Mouse (Mus musculus) CD4-positive helper T cell, adult 2 months (primary cell): ENCODE data around the gene Gm10340.
"Not testable (repeated sequence)": the region's sequence is repeated elsewhere in the genome, so short reads cannot be mapped to it uniquely, and the experiment has no call there.

ENCODE experiments used
- DNase-seq: peaks from one replicate; pipeline ENCODE4 v3.0.0-alpha.2; 2012; ENCODE audit warnings: low read depth, missing footprints, low spot score

Gm10340 gene

DNA sequence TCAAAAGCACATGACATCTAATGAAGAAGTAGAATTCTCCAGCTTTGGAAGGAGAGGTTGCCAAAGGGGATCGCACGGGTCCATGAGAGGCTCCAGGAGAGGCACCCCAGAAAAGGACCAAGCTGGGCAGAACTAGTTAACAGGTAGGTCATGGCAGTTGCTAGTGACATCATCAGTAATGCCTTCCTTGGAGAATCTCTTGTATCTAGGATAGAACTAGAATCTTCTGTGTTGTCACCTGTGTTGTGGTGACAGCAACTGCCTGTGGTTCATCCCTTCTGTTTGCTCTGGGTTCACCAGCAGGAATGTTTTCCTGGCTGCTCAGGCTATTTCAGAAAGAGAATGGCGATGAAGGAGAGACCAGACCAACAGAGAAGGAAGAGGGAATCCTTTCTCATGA, at the start of gene Gm10340:
Gene Gm10340, plus strand, starts transcription at position 301 of the 400 bp plus-strand sequence.
- not testable (repeated sequence) for DNase-seq

- DNase-seq = not testable (repeated sequence)
Observed at GRCm38 (mm10) chr14:3116051-3116450, 17.7 kb upstream of the Gm10340 start.

- DNase-seq = not testable (repeated sequence)
Observed at GRCm38 (mm10) chr14:3187955-3188354, 54.2 kb downstream of the Gm10340 start, which contains the start of gene Gm5795. TSS of gene Gm5795 (plus strand) at chr14:3188255.
